Mouse (Mus musculus): ENCODE measurements around the gene Nr2f1.
"Not testable (repeated sequence)": the region's sequence is repeated elsewhere in the genome, so short reads cannot be mapped to it uniquely, and the experiment has no call there.

Gene Nr2f1

DNA sequence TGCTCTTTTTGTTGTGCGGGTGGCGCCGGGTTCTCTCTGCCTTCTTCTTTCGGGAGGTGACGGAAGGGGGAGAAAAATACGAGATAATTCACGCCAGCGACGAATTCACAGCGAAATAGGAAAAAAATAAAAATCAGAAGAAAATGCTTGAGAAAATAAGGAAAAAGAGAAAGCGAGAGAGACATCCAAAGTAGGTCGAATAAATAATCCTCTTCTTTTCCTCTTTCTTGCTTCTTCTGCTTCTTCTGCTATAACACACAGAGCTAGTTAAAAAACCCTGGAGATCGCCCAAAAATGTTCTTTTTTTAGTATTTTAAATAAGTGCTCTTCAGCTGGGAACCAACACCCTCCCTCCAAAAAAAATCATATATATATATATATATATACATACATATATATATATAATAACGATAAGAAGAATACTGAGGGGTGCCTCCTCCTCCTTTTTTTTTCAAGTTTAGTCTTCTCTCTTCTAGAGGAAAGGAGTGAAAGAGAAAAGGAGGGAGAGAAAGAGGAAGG is at the start of gene Nr2f1:
TSS of gene Nr2f1 (minus strand) at position 116 of the 519 bp plus-strand sequence.
- no peak for DNase-seq

DNA sequence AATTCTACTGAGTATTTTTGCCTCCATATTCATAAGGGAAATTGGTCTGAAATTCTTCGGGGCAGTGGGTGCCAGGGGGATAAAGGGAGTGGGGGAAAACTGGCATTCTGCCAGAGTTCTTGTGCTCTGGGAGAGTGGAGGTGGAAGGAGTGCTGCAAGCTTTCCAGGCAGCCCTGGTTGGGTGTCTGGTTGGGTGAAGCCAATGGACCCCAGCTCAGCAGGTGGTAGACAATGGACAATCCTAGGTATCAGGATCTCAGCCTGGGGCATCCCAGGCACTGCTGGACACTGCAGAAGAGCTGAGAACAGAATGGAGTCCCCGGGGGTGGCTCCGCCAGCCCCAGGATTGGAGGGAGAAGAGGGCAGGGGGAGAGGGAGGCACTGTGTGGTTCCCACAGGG is 22.1 kb upstream of the Nr2f1 start:
- no peak for DNase-seq

DNA sequence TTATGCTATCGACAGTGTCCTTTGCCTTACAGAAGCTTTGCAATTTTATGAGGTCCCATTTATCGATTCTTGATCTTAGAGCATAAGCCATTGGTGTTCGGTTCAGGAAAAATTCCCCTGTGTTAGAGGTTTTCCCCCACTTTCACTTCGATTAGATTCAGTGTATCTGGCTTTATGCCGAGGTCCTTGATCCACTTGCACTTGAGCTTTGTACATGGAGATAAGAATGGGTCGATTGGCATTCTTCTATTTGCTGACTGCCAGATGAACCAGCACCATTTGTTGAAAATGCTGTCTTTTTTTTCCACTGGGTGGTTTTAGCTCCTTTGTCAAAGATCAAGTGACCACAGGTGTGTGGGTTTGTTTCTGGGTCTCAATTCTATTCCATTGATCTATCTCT is 20.7 kb upstream of the Nr2f1 start:
- DNase-seq = not testable (repeated sequence)

DNA sequence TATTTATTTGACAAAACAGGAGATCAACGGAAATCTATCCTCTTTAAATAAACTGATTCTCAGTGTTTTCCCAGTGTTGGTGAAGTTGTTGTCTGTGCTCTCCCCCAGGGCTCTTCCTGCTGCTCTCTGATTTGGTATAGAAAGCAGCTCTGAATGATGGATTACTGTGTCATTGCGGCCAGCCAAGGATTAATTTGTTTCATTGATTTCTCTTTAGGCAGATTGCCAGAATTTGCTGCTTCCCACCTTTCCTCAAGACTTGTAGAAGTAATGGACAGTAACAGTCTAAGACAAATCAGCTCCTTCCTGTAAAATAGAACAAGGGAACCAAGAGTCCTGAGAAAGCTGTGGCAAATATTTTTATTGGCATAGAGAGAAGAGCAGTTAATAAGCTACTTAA is 15.7 kb upstream of the Nr2f1 start:
- DNase-seq = no peak

DNA sequence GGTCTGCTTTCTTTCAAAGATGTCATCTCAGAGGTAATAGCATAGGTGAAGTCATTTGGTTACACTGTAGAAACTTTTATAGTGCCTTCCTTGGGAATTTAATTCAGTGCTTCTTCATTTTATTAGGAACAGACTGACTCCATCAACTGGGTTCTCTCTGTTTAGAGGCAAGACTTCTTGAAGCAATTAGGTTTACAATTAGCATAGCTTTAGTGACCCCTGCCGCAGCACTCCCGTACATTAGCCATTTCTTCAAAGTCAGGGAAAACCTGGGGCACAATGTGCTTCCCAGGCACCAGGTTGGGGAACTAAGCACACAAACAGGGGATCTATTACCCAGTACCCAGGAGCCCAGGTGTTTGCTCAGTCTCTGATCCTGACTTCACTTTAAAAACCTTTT is 13.6 kb upstream of the Nr2f1 start:
- DNase-seq = no peak

DNA sequence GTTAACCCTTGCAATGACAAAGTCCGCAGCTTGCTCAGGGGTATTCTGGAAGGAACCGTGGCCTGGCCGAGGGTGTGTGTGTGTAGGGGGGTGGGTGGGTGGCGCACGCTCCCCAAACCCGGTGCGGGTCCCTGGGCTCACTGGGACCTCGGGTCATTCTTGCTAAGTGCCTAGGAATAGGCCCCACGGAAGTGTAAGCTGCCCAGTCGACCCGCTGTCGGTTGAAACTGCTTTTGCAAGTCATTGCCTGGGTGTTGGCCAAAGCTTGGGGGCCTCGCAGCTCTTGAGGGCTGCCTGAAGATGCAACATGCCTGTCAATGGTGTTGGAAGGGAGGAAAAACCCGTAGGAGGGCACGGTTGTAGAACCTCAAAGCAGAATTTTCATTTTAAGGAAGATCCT is 12.6 kb upstream of the Nr2f1 start:
- no peak for DNase-seq

DNA sequence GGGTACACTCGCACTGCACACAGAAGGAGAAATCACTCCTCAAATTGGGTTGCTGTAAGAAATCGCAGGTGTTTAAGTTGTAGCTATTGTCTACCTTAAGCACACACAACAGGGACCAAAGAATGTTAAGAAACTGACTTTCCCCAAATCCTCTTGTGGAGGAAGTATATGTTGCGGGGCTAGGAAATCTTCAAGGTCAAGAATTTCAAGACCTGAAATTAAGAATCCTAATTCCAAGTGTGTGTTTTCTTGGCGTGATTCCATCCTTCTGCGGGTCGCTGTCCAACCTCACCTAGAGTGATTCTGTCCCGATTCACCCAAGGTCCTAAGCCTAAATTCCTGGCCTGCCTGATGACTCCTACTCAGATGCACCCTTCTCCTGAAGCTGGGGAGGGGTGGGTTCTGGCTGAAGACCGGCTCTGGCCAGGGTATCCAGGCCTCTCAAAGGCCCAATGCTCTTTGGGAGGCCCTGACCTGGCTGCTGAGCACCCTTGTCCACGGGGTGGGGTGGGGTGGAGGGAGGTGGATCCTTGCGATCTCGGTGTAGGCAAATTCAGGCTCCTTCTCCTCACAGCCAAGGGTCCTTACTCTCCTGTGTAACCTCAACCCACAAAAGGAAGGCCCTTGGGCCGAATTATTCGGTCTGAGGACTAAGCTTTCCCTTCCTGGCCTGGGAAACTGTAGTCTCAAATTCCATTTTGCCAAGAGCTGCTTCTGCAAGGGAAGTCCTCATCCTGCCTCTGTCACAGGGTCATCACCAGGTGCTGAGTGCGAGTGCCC is 11.9 kb upstream of the Nr2f1 start:
- DNase-seq = no peak

DNA sequence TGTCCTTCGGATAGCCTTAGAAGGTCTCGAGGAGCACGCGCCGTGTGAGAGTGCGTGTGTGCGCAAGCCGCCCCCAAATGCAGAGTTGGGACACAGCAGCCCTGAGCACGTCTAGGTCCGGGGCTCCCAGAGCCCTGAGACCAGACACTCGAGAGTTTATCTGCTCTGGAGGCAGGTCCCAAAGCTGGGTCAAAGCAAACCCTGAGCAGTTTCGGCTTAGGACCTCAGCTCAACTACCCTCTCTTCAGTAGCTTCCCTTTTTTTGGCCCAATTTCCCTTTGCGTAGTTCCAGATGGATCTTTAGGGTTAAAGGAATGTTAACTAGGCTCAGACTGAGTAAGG is 11.2 kb upstream of the Nr2f1 start:
- DNase-seq = no peak

DNA sequence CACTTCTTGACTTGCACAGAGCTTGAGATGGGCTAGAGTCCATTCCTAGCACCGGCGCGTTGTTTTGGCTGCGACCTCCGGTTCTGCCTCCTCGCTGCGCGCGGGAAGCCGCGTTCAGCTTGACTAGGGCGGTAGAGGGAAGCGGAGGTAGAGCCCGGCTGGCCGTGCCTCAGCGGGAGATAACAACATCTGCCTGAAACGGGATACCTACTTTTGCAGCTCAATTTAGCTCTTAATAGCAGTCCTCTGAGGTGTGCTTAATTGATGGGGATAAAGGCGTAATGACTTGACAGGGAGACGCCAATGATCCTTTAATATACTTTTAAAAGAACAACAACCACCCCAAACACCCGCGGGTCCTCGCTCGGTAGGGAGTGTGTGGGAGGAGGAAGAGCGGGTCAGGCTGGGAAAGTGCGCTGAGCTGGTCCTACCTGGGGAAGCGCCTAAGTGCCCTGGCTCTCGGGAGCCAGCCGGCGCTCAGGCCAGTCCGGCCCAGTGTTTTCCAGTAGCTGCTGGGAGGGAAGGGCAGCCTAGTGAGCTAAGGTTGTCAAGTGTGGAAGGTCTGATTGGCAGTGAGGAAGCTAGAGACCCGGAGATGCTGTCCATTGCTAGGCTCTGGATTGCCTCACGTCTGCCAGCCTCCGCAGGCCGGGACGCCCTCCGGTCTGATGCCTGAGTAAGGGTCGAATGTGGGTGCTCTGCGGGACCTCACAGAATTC is 10.6 kb upstream of the Nr2f1 start:
- DNase-seq = peak; percentile 69

DNA sequence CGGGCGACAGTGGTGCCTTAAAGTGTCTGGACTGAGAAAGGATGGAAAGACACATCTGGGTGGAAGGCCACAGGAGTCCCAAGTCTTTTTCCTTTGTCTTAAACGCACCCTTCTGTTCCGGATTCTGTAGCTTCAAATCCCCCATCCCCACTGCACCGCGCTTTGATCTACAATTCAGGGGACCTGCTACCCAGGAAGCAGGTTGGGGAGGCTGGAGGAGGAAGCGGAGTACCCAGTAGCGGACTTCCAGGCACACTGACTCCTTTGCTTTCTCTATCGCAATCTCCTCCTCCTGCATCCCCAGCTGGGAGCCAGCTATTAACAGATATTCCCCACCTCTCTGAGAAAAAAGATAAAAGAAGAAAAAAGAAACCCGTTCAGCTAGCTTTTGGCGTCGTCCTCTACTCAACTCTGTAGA is 10.1 kb upstream of the Nr2f1 start:
- no peak for DNase-seq

DNA sequence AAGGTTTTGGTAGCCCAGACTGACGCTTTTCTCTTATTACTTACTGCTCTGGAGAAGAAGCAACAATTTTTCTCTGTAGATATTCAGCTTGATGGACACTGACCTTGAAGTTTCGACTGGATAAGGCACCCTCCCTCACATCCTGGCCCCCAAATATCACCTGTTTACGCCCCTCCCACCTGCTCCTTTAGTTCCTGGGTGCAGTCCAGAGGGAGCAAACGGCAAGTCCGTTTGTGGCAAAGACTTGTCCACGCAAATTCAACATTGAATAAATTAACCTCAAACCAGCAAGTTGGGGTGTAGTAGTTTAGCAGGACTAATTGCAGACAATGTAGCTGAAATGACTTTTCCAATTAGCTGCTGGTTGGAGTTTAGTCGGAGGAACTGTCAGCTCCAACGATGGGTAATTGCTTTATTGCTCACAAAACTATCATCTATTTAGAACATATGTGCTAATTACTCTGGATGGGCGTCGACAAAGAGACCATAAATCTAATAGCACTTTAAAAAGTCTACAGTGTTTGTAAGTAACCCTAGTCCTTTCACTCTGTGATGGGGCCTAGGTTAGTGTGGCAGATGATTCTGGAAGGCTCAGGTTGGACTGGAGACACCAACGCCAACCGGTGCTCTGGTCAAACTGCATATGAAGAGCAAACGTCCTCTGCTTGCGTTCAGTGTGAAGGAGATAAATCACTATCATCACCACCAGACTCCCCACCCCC is 9.3 kb upstream of the Nr2f1 start:
- peak; percentile 56 for DNase-seq

DNA sequence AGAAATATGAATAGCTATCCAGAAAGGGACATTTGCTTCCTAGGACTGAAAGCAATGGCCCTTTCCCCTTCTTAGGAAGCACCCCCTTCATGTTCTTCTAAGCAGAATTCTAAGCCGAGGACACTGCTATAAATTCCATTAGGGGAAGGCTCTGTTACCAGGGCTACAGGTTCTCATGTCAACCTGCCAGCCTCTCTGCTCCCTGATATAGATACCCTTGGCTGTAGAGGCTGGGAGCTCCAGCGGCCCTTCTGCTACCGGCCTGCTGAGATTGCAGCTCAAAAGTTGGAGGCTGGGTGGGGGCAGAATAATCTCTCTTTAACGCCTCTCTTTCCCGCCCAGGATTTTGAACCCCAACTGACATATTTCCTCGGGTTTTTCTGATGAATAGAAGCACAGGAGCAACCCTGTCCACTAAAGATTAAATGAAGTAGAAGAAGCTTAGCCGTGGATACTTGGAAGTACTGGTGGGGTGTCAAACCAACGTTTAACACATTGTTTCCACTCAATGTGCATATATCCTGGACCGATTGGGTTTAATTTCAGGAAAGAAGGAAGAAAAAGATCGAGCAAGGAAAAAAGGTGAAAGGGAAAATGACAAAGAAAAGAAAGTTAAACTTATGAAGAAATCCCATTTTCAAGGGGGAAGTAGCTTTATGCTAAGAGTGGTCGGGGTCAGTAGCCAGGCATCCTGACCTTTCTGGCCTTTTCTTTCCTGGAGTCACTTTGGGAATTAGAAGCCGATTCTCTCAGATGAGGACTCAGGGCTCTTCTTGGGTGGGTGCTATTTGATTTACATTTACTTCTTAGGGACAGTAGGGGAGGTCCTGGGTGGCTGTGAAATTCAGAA is 8.5 kb upstream of the Nr2f1 start:
- peak; percentile 55 for DNase-seq

DNA sequence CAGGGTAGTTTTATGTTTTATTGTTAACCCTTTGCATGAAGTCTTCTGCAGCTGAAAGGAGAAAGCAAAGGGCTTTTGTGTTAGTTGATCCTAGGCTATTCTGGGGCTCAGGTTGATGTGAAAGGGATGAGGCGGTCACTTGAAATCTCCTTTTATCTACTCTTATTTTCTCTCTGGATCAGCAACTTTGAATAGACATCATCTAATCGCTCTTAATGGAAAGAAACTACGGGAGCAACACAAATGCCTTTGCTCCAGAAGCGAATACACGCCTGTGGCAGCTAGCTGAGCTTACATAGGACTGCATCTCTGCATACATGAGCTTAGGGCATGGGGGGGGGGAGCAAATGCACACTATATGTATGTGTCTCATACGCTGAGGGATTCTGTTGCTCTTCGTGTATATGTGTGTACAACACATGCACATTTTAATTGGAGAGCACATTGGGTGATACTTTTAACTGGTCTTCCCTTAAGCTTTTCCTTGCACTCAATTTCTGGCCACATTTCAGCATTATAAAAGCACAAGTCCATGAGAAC is 7.4 kb upstream of the Nr2f1 start:
- DNase-seq = peak; percentile 34

DNA sequence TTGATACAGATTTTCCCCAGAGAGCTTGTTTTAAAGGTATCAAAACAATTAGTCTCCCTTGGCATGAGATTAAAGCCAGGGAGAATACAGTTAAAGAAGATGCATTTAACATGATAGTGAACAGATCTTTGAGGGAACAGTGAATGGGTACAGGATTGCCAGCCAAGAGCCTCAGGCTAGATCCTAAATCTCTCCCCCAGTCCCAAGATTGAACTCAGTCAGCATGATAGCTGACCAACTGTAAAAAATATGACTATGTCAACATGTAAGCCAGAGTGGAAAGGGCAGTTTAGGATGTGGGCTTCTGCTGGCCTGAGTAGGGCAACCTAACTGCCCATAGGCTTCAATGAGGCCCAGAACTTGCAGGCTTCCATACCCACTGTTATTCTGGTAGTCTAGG is 5.9 kb upstream of the Nr2f1 start:
- no peak for DNase-seq

DNA sequence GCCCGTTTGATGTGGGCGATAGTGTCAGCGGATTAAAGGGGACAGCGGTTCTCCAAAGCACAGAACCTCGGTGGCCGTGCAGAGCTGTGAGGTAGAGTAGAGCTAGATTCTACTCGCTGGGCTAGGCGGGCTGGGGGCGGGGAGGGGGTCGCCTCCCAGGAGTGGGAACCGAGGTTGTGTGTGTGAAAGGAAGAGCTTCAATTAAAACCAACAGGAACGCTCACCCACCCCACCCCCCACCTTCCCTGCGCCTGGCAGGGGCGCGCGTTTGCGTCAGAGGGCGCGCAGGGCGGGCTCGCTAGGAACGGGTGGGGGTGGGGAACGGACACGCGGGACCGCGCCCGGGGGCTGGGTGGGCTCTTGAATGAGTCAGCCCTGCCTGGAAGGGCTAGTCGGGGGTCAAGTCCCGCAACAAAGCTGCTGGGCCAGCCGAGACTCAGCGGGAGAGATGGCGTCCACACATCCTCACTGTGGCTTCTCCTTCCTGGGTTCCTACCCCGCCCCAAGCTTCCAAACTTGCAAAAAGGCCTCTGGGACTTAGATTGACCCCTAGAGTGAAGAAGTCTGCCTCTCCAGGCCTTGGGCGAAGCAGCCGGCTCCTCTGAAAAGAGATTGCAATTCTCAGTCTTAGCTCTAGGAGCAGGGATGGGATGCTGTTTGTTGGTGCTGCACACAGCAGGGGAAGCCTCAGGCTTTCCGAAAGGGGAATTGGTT is 3.9 kb upstream of the Nr2f1 start:
- peak; percentile 86 for DNase-seq

DNA sequence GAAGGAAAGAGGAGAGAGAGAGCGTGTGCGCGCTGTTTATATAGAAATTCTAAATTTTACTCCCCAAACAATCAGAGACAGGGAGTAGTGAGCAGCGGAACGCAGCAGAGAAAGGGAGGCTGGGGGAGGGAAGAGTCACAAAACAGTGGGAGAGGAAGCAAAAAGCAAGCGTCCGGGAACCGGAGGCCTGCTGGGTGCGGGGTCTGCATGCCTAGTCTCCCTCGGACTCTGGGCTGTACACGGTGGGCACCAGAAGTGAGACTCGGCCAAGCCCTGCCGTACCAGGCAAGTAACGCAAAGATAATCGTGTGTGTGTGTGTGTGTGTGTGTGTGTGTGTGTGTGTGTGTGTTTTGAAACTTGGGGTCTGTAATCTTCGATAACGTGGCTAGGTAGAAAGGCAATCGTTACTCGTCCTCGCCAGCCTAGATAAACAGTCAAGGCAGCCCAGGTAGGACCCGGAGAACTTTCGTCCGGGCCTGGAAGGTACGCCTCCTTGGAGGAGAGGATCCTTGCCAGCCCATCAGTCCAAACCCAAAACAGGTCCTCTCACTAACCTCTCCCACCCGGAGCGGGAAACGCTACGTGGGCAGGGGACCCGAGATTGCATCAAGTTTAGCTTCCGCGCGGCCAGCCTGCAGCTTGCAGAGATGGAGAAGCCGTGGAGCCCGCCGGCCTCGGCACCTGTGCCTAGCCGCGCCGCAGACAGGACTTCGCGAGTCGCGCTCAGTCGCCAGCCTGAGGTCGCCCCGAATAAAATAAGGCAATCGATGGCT is 3.2 kb upstream of the Nr2f1 start:
- peak; percentile 54 for DNase-seq

DNA sequence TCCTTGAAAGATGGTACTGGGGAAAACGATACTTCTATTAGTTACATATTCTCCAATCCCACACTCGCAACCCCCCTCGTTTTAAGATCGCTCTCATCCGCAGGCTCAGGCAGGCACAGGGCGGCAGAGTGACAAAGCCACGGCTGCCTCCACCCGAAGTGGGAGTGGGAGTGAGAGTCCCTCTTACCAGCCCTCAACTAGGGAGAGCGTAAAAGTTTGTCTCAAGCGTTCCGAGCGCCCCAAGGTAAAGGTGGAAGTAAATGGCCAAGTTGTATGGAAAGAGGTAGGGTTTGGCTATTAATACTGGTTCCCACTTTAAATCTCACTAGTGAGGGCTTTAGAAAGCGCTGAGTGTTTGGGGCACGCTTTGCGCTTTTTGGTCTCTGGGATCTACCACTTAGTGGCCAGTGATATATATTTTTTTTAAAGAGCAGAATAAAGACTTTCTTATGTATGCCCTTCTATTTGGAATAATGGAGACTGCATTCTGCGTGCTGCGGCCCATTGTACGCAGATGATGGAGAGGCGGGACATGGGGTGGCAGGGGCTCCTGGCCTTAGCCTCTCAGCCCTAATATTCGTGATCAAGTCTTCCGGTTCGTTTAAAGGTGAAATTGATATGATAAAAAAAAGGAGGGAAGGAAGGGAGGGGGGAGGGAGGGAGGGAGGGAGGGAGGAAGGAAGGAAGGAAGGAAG is 2.5 kb upstream of the Nr2f1 start:
- DNase-seq = no peak

DNA sequence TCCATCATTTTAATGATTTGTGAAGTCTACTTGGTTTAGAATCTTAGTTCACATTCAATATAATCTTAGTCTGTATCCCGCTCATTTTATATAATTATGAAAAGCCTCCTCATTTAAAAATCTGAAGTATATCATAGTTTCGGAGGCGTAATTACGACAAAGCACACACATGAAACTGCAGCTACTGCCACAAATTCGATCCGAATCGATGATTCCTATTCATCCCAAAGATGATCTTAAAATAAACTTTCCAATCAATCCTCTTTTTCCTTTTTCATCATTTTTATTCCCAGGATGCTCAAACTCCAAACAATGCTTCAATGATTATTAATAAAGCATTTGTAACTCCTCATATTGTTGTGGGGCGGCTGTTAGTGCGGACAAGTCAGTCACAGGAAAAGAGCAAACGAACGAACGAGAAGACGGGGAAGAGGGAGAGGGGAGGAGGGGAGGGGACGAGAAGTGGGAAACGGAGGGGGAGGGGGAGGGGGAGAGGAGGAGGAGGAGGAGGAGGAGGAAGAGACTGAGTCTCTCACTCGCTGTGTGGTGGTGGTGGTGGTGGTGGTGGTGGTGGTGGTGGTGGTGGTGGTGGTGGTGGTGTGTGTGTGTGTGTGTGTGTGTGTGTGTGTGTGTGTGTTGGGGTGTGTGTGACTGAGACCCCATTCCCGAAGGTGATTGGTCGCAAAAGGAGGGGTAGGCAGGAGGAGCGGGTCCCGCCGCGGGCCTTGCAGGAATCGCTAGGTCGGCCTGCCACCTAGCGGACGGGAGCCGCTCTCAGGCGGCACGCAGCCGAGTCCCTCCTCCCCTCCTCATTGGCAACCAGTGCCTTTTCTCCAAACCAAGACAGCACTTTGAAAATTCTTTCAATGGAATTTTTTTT is 1.7 kb upstream of the Nr2f1 start:
- peak; percentile 95 for DNase-seq

DNA sequence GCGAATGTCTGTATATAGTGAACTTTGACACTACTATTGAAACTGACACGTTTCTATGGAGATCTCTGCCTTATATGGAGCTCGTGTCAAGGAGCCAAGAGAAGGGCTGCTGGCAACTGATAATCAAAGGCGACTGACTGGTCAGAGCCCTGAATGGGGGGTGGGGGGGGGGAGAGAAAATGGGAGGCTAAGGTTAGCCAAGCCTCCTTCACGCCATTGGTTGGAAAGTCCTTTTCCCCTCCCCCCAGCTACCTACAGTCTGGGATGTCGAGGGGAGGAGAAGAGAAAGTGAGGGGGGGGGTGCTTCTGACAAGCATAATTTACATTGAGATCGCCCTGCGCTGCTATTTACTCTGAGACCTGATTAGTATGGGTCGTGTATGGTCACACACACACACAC is 850 bp upstream of the Nr2f1 start:
- DNase-seq = peak; percentile 97

Measured in retina, postnatal 1 day (tissue).